Mouse (Mus musculus) liver, embryonic 16.5 days (tissue): ENCODE data around the gene Gpha2. TPM values are rescaled to one million over a fixed set of nuclear protein-coding genes. Genes with fewer than 3 reads are reported as not detected.

ENCODE experiments used
- ATAC-seq: fragments of 200-750 bp; cut with Nextera tagmentation; 2 replicates; pipeline ENCODE4 v1.8.0; 2017; ENCODE audit warnings: low read depth, mild to moderate bottlenecking, moderate number of reproducible peaks, moderate library complexity
- H3K27ac ChIP-seq: fragments of 300-500 bp; sonication (generic); 2 replicates; pipeline ENCODE4 v1.5.1; 2014; ENCODE audit warnings: mild to moderate bottlenecking, low read length
- H3K27me3 ChIP-seq: fragments of 300-500 bp; sonication (generic); 2 replicates; pipeline ENCODE4 v1.6.1; 2014; ENCODE audit warnings: low read depth, low read length, mixed read lengths; ENCODE audit not compliant: control insufficient read depth, insufficient read depth
- H3K36me3 ChIP-seq: fragments of 300-500 bp; sonication (generic); 2 replicates; pipeline ENCODE4 v1.6.1; 2014; ENCODE audit warnings: mild to moderate bottlenecking; ENCODE audit not compliant: control insufficient read depth, insufficient read depth
- H3K4me1 ChIP-seq: fragments of 300-500 bp; sonication (generic); 2 replicates; pipeline ENCODE4 v1.6.1; 2014; ENCODE audit warnings: low read depth, low read length, mixed read lengths; ENCODE audit not compliant: control insufficient read depth
- H3K4me2 ChIP-seq: fragments of 300-500 bp; sonication (generic); 2 replicates; pipeline ENCODE4 v1.6.1; 2014; ENCODE audit warnings: low read depth, low read length, mixed read lengths
- H3K4me3 ChIP-seq: fragments of 300-500 bp; sonication (generic); 2 replicates; pipeline ENCODE4 v1.5.1; 2014; ENCODE audit warnings: low read depth, mild to moderate bottlenecking, low read length
- H3K9ac ChIP-seq: fragments of 300-500 bp; sonication (generic); 2 replicates; pipeline ENCODE4 v1.6.1; 2014; ENCODE audit warnings: low read depth, low read length
- H3K9me3 ChIP-seq: fragments of 300-500 bp; sonication (generic); replicated peaks from 2 replicates; pipeline ENCODE4 v1.6.1; 2016; ENCODE audit warnings: low read length; ENCODE audit not compliant: control insufficient read depth
- WGBS: fragments of 180-500 bp; shearing (Covaris S2); extraction: QIAGEN DNeasy Blood & Tissue Kit; methylation state at CpG from one replicate; pipeline ENCODE4 v1.1.7; 2014; ENCODE audit not compliant: insufficient replicate concordance; 5-methylcytosine and 5-hydroxymethylcytosine counted together
- polyA plus RNA-seq: library from polyadenylated mRNA; unstranded; fragments of >200 nt; fragmentation: Nextera tagmentation; extraction: Ambion mirVana; gene quantifications from 2 replicates; pipeline ENCODE4 v1.2.1, GENCODE M21; 2015

Gpha2 gene
- polyA plus RNA-seq, 1 experiment from 2014 or later, result not detected

- WGBS, result 78% methylated on average over 14 of the region's 14 CpGs
- ATAC-seq, result no peak
Measured at GRCm38 (mm10) chr19:6226763-6227162, 583 bp downstream of the Gpha2 start.

GRCm38 (mm10) chr19:6227864-6228263, 1.7 kb downstream of the Gpha2 start:
- Histone ChIP-seq H3K9me3 (no peaks in the 10 kb centered on the region), H3K4me1 (no peaks in the 10 kb centered on the region), H3K27ac (no peak overlapping the region), H3K36me3 (no peaks in the 10 kb centered on the region), H3K4me2 (no peak overlapping the region), H3K9ac (no peak overlapping the region), H3K27me3 (no peaks in the 10 kb centered on the region), H3K4me3 (no peak overlapping the region)
- 80% methylated on average over 4 of the region's 4 CpGs for WGBS
- ATAC-seq, result no peak

More at GRCm38 (mm10) chr19:6226763-6227162, 583 bp downstream of the Gpha2 start:
- H3K4me2 ChIP-seq, result no peak overlapping the region
- H3K27ac ChIP-seq, result no peak overlapping the region
- no peaks in the 10 kb centered on the region for H3K27me3 ChIP-seq
- H3K4me3 ChIP-seq, result no peak overlapping the region
- no peaks in the 10 kb centered on the region for H3K9me3 ChIP-seq
- no peaks in the 10 kb centered on the region for H3K36me3 ChIP-seq
- H3K4me1 ChIP-seq, result no peaks in the 10 kb centered on the region
- H3K9ac ChIP-seq, result no peak overlapping the region

GRCm38 (mm10) chr19:6230411-6230810, 4.2 kb downstream of the Gpha2 start:
- no peak overlapping the region for H3K9ac ChIP-seq
- no peak for ATAC-seq
- no peaks in the 10 kb centered on the region for H3K9me3 ChIP-seq
- no peak overlapping the region for H3K4me3 ChIP-seq
- H3K4me2 ChIP-seq, result no peak overlapping the region
- H3K36me3 ChIP-seq, result no peaks in the 10 kb centered on the region
- no peaks in the 10 kb centered on the region for H3K27me3 ChIP-seq
- peaks cover 16% of the 10 kb centered on the region for H3K4me1 ChIP-seq
- H3K27ac ChIP-seq, result no peak overlapping the region
- 51% methylated on average over 4 of the region's 4 CpGs for WGBS

- 70% methylated on average over 2 of the region's 2 CpGs for WGBS
- no peak overlapping the region for H3K4me3 ChIP-seq
- no peak overlapping the region for H3K4me2 ChIP-seq
- H3K36me3 ChIP-seq, result no peaks in the 10 kb centered on the region
- ATAC-seq, result no peak
- no peak overlapping the region for H3K27ac ChIP-seq
- H3K9me3 ChIP-seq, result no peaks in the 10 kb centered on the region
- H3K27me3 ChIP-seq, result no peaks in the 10 kb centered on the region
- H3K4me1 ChIP-seq, result peaks cover 18% of the 10 kb centered on the region
- no peak overlapping the region for H3K9ac ChIP-seq
Measured at GRCm38 (mm10) chr19:6231036-6231435, 4.9 kb downstream of the Gpha2 start.

- ATAC-seq, result no peak
- H3K27me3 ChIP-seq, result no peaks in the 10 kb centered on the region
- H3K4me2 ChIP-seq, result no peak overlapping the region
- WGBS, result 79% methylated on average over 16 of the region's 16 CpGs
- H3K27ac ChIP-seq, result no peak overlapping the region
- H3K9ac ChIP-seq, result no peak overlapping the region
- H3K36me3 ChIP-seq, result no peaks in the 10 kb centered on the region
- peaks cover 28% of the 10 kb centered on the region for H3K4me1 ChIP-seq
- no peaks in the 10 kb centered on the region for H3K9me3 ChIP-seq
- H3K4me3 ChIP-seq, result no peak overlapping the region
Measured at GRCm38 (mm10) chr19:6233647-6234046, 7.5 kb downstream of the Gpha2 start.

- Histone ChIP-seq H3K9me3 (no peaks in the 10 kb centered on the region), H3K9ac (peak overlapping the region; percentile 79; the same call in 1 of the 2 replicates), H3K36me3 (no peaks in the 10 kb centered on the region), H3K27me3 (no peaks in the 10 kb centered on the region), H3K27ac (no peak overlapping the region), H3K4me3 (no peak overlapping the region; the same call in 1 of the 2 replicates), H3K4me1 (peaks cover 29% of the 10 kb centered on the region), H3K4me2 (peak overlapping the region; percentile 97)
- peak; percentile 12; the same call in 1 of the 2 replicates for ATAC-seq
- 62% methylated on average over 11 of the region's 11 CpGs for WGBS
Measured at GRCm38 (mm10) chr19:6234337-6235083, 8.3 kb downstream of the Gpha2 start.

GRCm38 (mm10) chr19:6235084-6236052, 9.2 kb downstream of the Gpha2 start, which contains the start of gene Ppp2r5b:
Gene Ppp2r5b, minus strand, starts transcription at chr19:6235872.
- peak within 1 kb of the TSS; percentile 79 for H3K9ac ChIP-seq
- H3K27ac ChIP-seq, result peak within 1 kb of the TSS; percentile 97
- H3K9me3 ChIP-seq, result no peaks in the 10 kb centered on the region
- 8% methylated on average over 48 of the region's 48 CpGs for WGBS
- ATAC-seq, result peak; percentile 90
- peak within 1 kb of the TSS; percentile 71 for H3K4me3 ChIP-seq
- peak within 1 kb of the TSS; percentile 97 for H3K4me2 ChIP-seq
- no peaks in the 10 kb centered on the region for H3K27me3 ChIP-seq
- H3K36me3 ChIP-seq, result no peaks in the 10 kb centered on the region
- peaks cover 38% of the 10 kb centered on the region for H3K4me1 ChIP-seq

- Histone ChIP-seq H3K9me3 (no peaks in the 10 kb centered on the region), H3K9ac (peak overlapping the region; percentile 79), H3K27ac (peak overlapping the region; percentile 97), H3K4me3 (peak overlapping the region; percentile 71), H3K36me3 (no peaks in the 10 kb centered on the region), H3K4me1 (peaks cover 44% of the 10 kb centered on the region), H3K27me3 (no peaks in the 10 kb centered on the region), H3K4me2 (peak overlapping the region; percentile 97)
- WGBS, result under 1% methylated on average over 9 of the region's 9 CpGs
- ATAC-seq, result peak; percentile 87
Measured at GRCm38 (mm10) chr19:6236053-6236441, 9.9 kb downstream of the Gpha2 start.
